Mouse (Mus musculus): ENCODE data around the gene Timm8a2. TPM values are rescaled to one million over a fixed set of nuclear protein-coding genes. Genes with fewer than 3 reads are reported as not detected.

The Timm8a2 gene
- polyA plus RNA-seq, 1 experiment from 2014 or later: not detected

- Histone ChIP-seq H3K9ac (no peak overlapping the region), H3K4me3 (replicated peaks) (no peak overlapping the region), H3K27me3 (no peaks in the 10 kb centered on the region), H3K27ac (no peak overlapping the region), H3K9me3 (replicated peaks) (no peaks in the 10 kb centered on the region), H3K4me2 (no peak overlapping the region), H3K36me3 (peaks cover 7% of the 10 kb centered on the region; the same call in 1 of the 2 replicates), H3K4me1 (replicated peaks) (peaks cover 24% of the 10 kb centered on the region)
- WGBS (ENCODE audit: insufficient replicate concordance): 77% methylated on average over 17 of the region's 17 CpGs
- ATAC-seq (ENCODE audit: low read depth) (no peak), DNase-seq (no peak)
These were observed 40.2 kb upstream of the Timm8a2 start for GRCm38 (mm10) chr14:121994171-121994700.

- DNase-seq: no peak
- Histone ChIP-seq H3K27me3 (no peaks in the 10 kb centered on the region), H3K4me1 (replicated peaks) (peaks cover 18% of the 10 kb centered on the region), H3K36me3 (peaks cover 10% of the 10 kb centered on the region; the same call in 1 of the 2 replicates), H3K9me3 (replicated peaks) (no peaks in the 10 kb centered on the region), H3K4me2 (no peak overlapping the region), H3K4me3 (replicated peaks) (no peak overlapping the region), H3K27ac (no peak overlapping the region), H3K9ac (no peak overlapping the region)
- WGBS (ENCODE audit: insufficient replicate concordance): 58% methylated on average over 7 of the region's 7 CpGs
- no peak for ATAC-seq (ENCODE audit: low read depth)
These were observed 39.5 kb upstream of the Timm8a2 start for GRCm38 (mm10) chr14:121994846-121995556.

- DNase-seq: no peak
- H3K36me3 ChIP-seq: peaks cover 12% of the 10 kb centered on the region; the same call in 1 of the 2 replicates
- 20% methylated on average over 1 of the region's 1 CpGs for WGBS (ENCODE audit: insufficient replicate concordance)
- peaks cover 18% of the 10 kb centered on the region for H3K4me1 ChIP-seq (replicated peaks)
- H3K9ac ChIP-seq: no peak overlapping the region
- no peak overlapping the region for H3K4me3 ChIP-seq (replicated peaks)
- H3K9me3 ChIP-seq (replicated peaks): no peaks in the 10 kb centered on the region
- no peak overlapping the region for H3K4me2 ChIP-seq
- ATAC-seq (ENCODE audit: low read depth): no peak
- H3K27ac ChIP-seq: no peak overlapping the region
- H3K27me3 ChIP-seq: no peaks in the 10 kb centered on the region
These were observed 39.0 kb upstream of the Timm8a2 start for GRCm38 (mm10) chr14:121995557-121995870.

- DNase-seq (no peak), ATAC-seq (ENCODE audit: low read depth) (no peak)
- no peak overlapping the region for H3K27ac ChIP-seq
- no peaks in the 10 kb centered on the region for H3K9me3 ChIP-seq (replicated peaks)
- H3K27me3 ChIP-seq: no peaks in the 10 kb centered on the region
- H3K4me1 ChIP-seq (replicated peaks): peaks cover 18% of the 10 kb centered on the region
- peaks cover 13% of the 10 kb centered on the region; the same call in 1 of the 2 replicates for H3K36me3 ChIP-seq
- no peak overlapping the region for H3K4me3 ChIP-seq (replicated peaks)
- 80% methylated on average over 8 of the region's 8 CpGs for WGBS (ENCODE audit: insufficient replicate concordance)
- no peak overlapping the region for H3K9ac ChIP-seq
- H3K4me2 ChIP-seq: no peak overlapping the region
These were observed 37.7 kb upstream of the Timm8a2 start for GRCm38 (mm10) chr14:121996786-121997185.

- WGBS (ENCODE audit: insufficient replicate concordance): 76% methylated on average over 8 of the region's 8 CpGs
- Histone ChIP-seq H3K27ac (no peak overlapping the region), H3K4me2 (no peak overlapping the region), H3K9me3 (replicated peaks) (no peaks in the 10 kb centered on the region), H3K9ac (no peak overlapping the region), H3K4me3 (replicated peaks) (no peak overlapping the region), H3K27me3 (no peaks in the 10 kb centered on the region), H3K36me3 (peaks cover 10% of the 10 kb centered on the region; the same call in 1 of the 2 replicates), H3K4me1 (replicated peaks) (peaks cover 27% of the 10 kb centered on the region)
- DNase-seq: no peak
- ATAC-seq (ENCODE audit: low read depth): no peak
These were observed 35.0 kb upstream of the Timm8a2 start for GRCm38 (mm10) chr14:121999455-121999854.

GRCm38 (mm10) chr14:122000346-122001105 is 33.9 kb upstream of the Timm8a2 start:
- no peaks in the 10 kb centered on the region for H3K27me3 ChIP-seq
- no peak overlapping the region for H3K27ac ChIP-seq
- H3K36me3 ChIP-seq: peaks cover 10% of the 10 kb centered on the region; the same call in 1 of the 2 replicates
- no peak overlapping the region for H3K9ac ChIP-seq
- 84% methylated on average over 17 of the region's 17 CpGs for WGBS (ENCODE audit: insufficient replicate concordance)
- H3K4me3 ChIP-seq (replicated peaks): no peak overlapping the region
- no peak overlapping the region for H3K4me2 ChIP-seq
- ATAC-seq (ENCODE audit: low read depth) (no peak), DNase-seq (no peak)
- H3K9me3 ChIP-seq (replicated peaks): no peaks in the 10 kb centered on the region
- peaks cover 21% of the 10 kb centered on the region for H3K4me1 ChIP-seq (replicated peaks)

- Histone ChIP-seq H3K4me2 (no peak overlapping the region), H3K4me3 (replicated peaks) (no peak overlapping the region), H3K9ac (no peak overlapping the region), H3K27ac (no peak overlapping the region), H3K4me1 (replicated peaks) (peaks cover 16% of the 10 kb centered on the region), H3K9me3 (replicated peaks) (no peaks in the 10 kb centered on the region), H3K27me3 (no peaks in the 10 kb centered on the region), H3K36me3 (peaks cover 7% of the 10 kb centered on the region; the same call in 1 of the 2 replicates)
- 83% methylated on average over 7 of the region's 7 CpGs for WGBS (ENCODE audit: insufficient replicate concordance)
- DNase-seq (no peak), ATAC-seq (ENCODE audit: low read depth) (no peak)
These were observed 32.2 kb upstream of the Timm8a2 start for GRCm38 (mm10) chr14:122002224-122002623.

- Histone ChIP-seq H3K36me3 (peaks cover 7% of the 10 kb centered on the region; the same call in 1 of the 2 replicates), H3K27ac (no peak overlapping the region), H3K9ac (no peak overlapping the region), H3K4me3 (replicated peaks) (no peak overlapping the region), H3K9me3 (replicated peaks) (no peaks in the 10 kb centered on the region), H3K4me2 (no peak overlapping the region), H3K4me1 (replicated peaks) (peaks cover 26% of the 10 kb centered on the region), H3K27me3 (no peaks in the 10 kb centered on the region)
- DNase-seq: no peak
- ATAC-seq (ENCODE audit: low read depth): peak; percentile 85
These were observed 30.7 kb upstream of the Timm8a2 start for GRCm38 (mm10) chr14:122003812-122004211.

- no peaks in the 10 kb centered on the region for H3K9me3 ChIP-seq (replicated peaks)
- no peak overlapping the region for H3K4me2 ChIP-seq
- H3K36me3 ChIP-seq: peaks cover 5% of the 10 kb centered on the region
- no peak for DNase-seq
- ATAC-seq (ENCODE audit: low read depth): no peak
- H3K9ac ChIP-seq: no peak overlapping the region
- 67% methylated on average over 4 of the region's 4 CpGs for WGBS (ENCODE audit: insufficient replicate concordance)
- H3K4me1 ChIP-seq (replicated peaks): peaks cover 40% of the 10 kb centered on the region
- H3K27me3 ChIP-seq: no peaks in the 10 kb centered on the region
- no peak overlapping the region for H3K4me3 ChIP-seq (replicated peaks)
- H3K27ac ChIP-seq: no peak overlapping the region
These were observed 26.2 kb upstream of the Timm8a2 start for GRCm38 (mm10) chr14:122008261-122008660.

- ATAC-seq (ENCODE audit: low read depth): 0 out of 2 replicates have a peak, but pooled peaks have one; percentile 20
- Histone ChIP-seq H3K27ac (peak overlapping the region; percentile 50; the same call in 1 of the 2 replicates), H3K36me3 (peaks cover 5% of the 10 kb centered on the region), H3K9ac (no peak overlapping the region), H3K27me3 (no peaks in the 10 kb centered on the region), H3K4me3 (replicated peaks) (no peak overlapping the region), H3K4me2 (no peak overlapping the region), H3K4me1 (replicated peaks) (peaks cover 33% of the 10 kb centered on the region), H3K9me3 (replicated peaks) (no peaks in the 10 kb centered on the region)
- WGBS (ENCODE audit: insufficient replicate concordance): 69% methylated on average over 13 of the region's 13 CpGs
- DNase-seq: no peak
These were observed 25.0 kb upstream of the Timm8a2 start for GRCm38 (mm10) chr14:122009502-122009901.

- no peaks in the 10 kb centered on the region for H3K9me3 ChIP-seq (replicated peaks)
- ATAC-seq (ENCODE audit: low read depth) (no peak), DNase-seq (no peak)
- H3K4me1 ChIP-seq (replicated peaks): peaks cover 33% of the 10 kb centered on the region
- H3K4me3 ChIP-seq (replicated peaks): no peak overlapping the region
- WGBS (ENCODE audit: insufficient replicate concordance): 74% methylated on average over 7 of the region's 7 CpGs
- H3K4me2 ChIP-seq: no peak overlapping the region
- H3K36me3 ChIP-seq: peaks cover 5% of the 10 kb centered on the region
- H3K27ac ChIP-seq: no peak overlapping the region
- H3K9ac ChIP-seq: no peak overlapping the region
- no peaks in the 10 kb centered on the region for H3K27me3 ChIP-seq
These were observed 24.2 kb upstream of the Timm8a2 start for GRCm38 (mm10) chr14:122010301-122010700.

Measured in liver, embryonic 13.5 days (tissue).